Mouse (Mus musculus) liver, adult 2 months (tissue): ENCODE data around the gene Slco1a5.

Experiments
- CTCF ChIP-seq: fragments of 200-500 bp; IDR thresholded peaks from 2 replicates; pipeline ENCODE4 v1.5.1; 2011; ENCODE audit warnings: low read depth, low read length, control low read depth
- POLR2A ChIP-seq: fragments of 200-500 bp; IDR thresholded peaks from 2 replicates; pipeline ENCODE4 v1.6.1; 2011; ENCODE audit warnings: low read length, control low read depth; ENCODE audit not compliant: insufficient read depth; ENCODE audit errors: extremely low read depth

- no peak for TF ChIP-seq CTCF
- TF ChIP-seq POLR2A, result no peak
These were observed 24.7 kb downstream of the Slco1a5 start, which contains the start of gene Iapp for GRCm38 (mm10) chr6:142298098-142298497.
